Mouse (Mus musculus): ENCODE results near the gene Rnase13.

- TF ChIP-seq CTCF (IDR thresholded peaks at IDR 0.05; ENCODE audit: low read depth): peak; percentile 93
- no peak for TF ChIP-seq EP300 (IDR thresholded peaks at IDR 0.05; ENCODE audit: low read depth)
Measured at GRCm38 (mm10) chr14:51902806-51903710, 19.5 kb downstream of the Rnase13 start.

Measured in heart, postnatal 0 days (tissue).